Mouse (Mus musculus): ENCODE measurements around the gene Cpeb4. TPM values are rescaled to one million over a fixed set of nuclear protein-coding genes. Genes with fewer than 3 reads are reported as not detected.

Cpeb4 gene
- total RNA-seq (2014; rRNA removed) (30.6 and 37.0 TPM in 2 replicates), polyA plus RNA-seq (2012; rRNA removed) (9.0 and 10.3 TPM in 2 replicates)

GRCm38 (mm10) chr11:31871911-31872310, at the start of gene Cpeb4:
Gene Cpeb4, plus strand, starts transcription at chr11:31872211.
- TF ChIP-seq CTCF (IDR thresholded peaks at IDR 0.05; ENCODE audit: low read depth, low read length) (no peak), POLR2A (IDR thresholded peaks at IDR 0.05; ENCODE audit: extremely low read depth, insufficient read depth, low read length) (no peak)
- H3K27me3 ChIP-seq (ENCODE audit: control insufficient read depth, insufficient read depth, low read length): no peaks in the 10 kb centered on the region
- peaks cover 1% of the 10 kb centered on the region; the same call in 1 of the 2 replicates for H3K36me3 ChIP-seq (ENCODE audit: control insufficient read depth, insufficient read depth, low read length)
- no peak for DNase-seq (ENCODE audit: extremely low read depth, low read depth, low spot score)
- peaks cover 12% of the 10 kb centered on the region; the same call in 1 of the 2 replicates for H3K79me2 ChIP-seq (ENCODE audit: control insufficient read depth, insufficient read depth, low read length)
- H3K27ac ChIP-seq (replicated peaks; ENCODE audit: insufficient read depth, low read depth, low read length): peak within 1 kb of the TSS; percentile 81
- H3K4me1 ChIP-seq (ENCODE audit: control insufficient read depth, insufficient read depth, low read length): peaks cover 8% of the 10 kb centered on the region; the same call in 1 of the 2 replicates
- 27% methylated on average over 4 of the region's 4 CpGs for WGBS
- peak within 1 kb of the TSS; percentile 90 for H3K9ac ChIP-seq (ENCODE audit: low read depth, low read length)
- peak within 1 kb of the TSS; percentile 69 for H3K4me3 ChIP-seq (ENCODE audit: insufficient read depth, low read depth, low read length)

GRCm38 (mm10) chr11:31822556-31822955, 49.5 kb upstream of the Cpeb4 start:
- Histone ChIP-seq H3K79me2 (ENCODE audit: control insufficient read depth, insufficient read depth, low read length) (peaks cover 10% of the 10 kb centered on the region; the same call in 1 of the 2 replicates), H3K9ac (ENCODE audit: low read depth, low read length) (no peak overlapping the region), H3K4me1 (ENCODE audit: control insufficient read depth, insufficient read depth, low read length) (peaks cover 31% of the 10 kb centered on the region), H3K4me3 (ENCODE audit: insufficient read depth, low read depth, low read length) (no peak overlapping the region), H3K27me3 (ENCODE audit: control insufficient read depth, insufficient read depth, low read length) (no peaks in the 10 kb centered on the region), H3K27ac (replicated peaks; ENCODE audit: insufficient read depth, low read depth, low read length) (no peak overlapping the region), H3K36me3 (ENCODE audit: control insufficient read depth, insufficient read depth, low read length) (no peaks in the 10 kb centered on the region)
- 61% methylated on average over 9 of the region's 9 CpGs for WGBS
- TF ChIP-seq POLR2A (IDR thresholded peaks at IDR 0.05; ENCODE audit: extremely low read depth, insufficient read depth, low read length) (no peak), CTCF (IDR thresholded peaks at IDR 0.05; ENCODE audit: low read depth, low read length) (no peak)
- DNase-seq (ENCODE audit: extremely low read depth, low read depth, low spot score): peak; percentile 77

GRCm38 (mm10) chr11:31823513-31823912, 48.5 kb upstream of the Cpeb4 start:
- H3K36me3 ChIP-seq (ENCODE audit: control insufficient read depth, insufficient read depth, low read length): no peaks in the 10 kb centered on the region
- WGBS: 80% methylated on average over 7 of the region's 7 CpGs
- TF ChIP-seq CTCF (IDR thresholded peaks at IDR 0.05; ENCODE audit: low read depth, low read length): no peak
- TF ChIP-seq POLR2A (IDR thresholded peaks at IDR 0.05; ENCODE audit: extremely low read depth, insufficient read depth, low read length): no peak
- H3K79me2 ChIP-seq (ENCODE audit: control insufficient read depth, insufficient read depth, low read length): peaks cover 10% of the 10 kb centered on the region; the same call in 1 of the 2 replicates
- no peak overlapping the region for H3K4me3 ChIP-seq (ENCODE audit: insufficient read depth, low read depth, low read length)
- H3K27ac ChIP-seq (replicated peaks; ENCODE audit: insufficient read depth, low read depth, low read length): no peak overlapping the region
- no peak for DNase-seq (ENCODE audit: extremely low read depth, low read depth, low spot score)
- no peaks in the 10 kb centered on the region for H3K27me3 ChIP-seq (ENCODE audit: control insufficient read depth, insufficient read depth, low read length)
- H3K9ac ChIP-seq (ENCODE audit: low read depth, low read length): no peak overlapping the region
- peaks cover 40% of the 10 kb centered on the region for H3K4me1 ChIP-seq (ENCODE audit: control insufficient read depth, insufficient read depth, low read length)

- Histone ChIP-seq H3K36me3 (ENCODE audit: control insufficient read depth, insufficient read depth, low read length) (no peaks in the 10 kb centered on the region), H3K27ac (replicated peaks; ENCODE audit: insufficient read depth, low read depth, low read length) (peak overlapping the region; percentile 85), H3K4me3 (ENCODE audit: insufficient read depth, low read depth, low read length) (no peak overlapping the region), H3K27me3 (ENCODE audit: control insufficient read depth, insufficient read depth, low read length) (no peaks in the 10 kb centered on the region), H3K9ac (ENCODE audit: low read depth, low read length) (peak overlapping the region; percentile 54), H3K79me2 (ENCODE audit: control insufficient read depth, insufficient read depth, low read length) (peaks cover 10% of the 10 kb centered on the region; the same call in 1 of the 2 replicates), H3K4me1 (ENCODE audit: control insufficient read depth, insufficient read depth, low read length) (peaks cover 45% of the 10 kb centered on the region)
- peak; percentile 100 for DNase-seq (ENCODE audit: extremely low read depth, low read depth, low spot score)
- 19% methylated on average over 14 of the region's 14 CpGs for WGBS
- TF ChIP-seq CTCF (IDR thresholded peaks at IDR 0.05; ENCODE audit: low read depth, low read length) (no peak), POLR2A (IDR thresholded peaks at IDR 0.05; ENCODE audit: extremely low read depth, insufficient read depth, low read length) (no peak)
Observed at GRCm38 (mm10) chr11:31824504-31825166, 47.4 kb upstream of the Cpeb4 start.

DNA sequence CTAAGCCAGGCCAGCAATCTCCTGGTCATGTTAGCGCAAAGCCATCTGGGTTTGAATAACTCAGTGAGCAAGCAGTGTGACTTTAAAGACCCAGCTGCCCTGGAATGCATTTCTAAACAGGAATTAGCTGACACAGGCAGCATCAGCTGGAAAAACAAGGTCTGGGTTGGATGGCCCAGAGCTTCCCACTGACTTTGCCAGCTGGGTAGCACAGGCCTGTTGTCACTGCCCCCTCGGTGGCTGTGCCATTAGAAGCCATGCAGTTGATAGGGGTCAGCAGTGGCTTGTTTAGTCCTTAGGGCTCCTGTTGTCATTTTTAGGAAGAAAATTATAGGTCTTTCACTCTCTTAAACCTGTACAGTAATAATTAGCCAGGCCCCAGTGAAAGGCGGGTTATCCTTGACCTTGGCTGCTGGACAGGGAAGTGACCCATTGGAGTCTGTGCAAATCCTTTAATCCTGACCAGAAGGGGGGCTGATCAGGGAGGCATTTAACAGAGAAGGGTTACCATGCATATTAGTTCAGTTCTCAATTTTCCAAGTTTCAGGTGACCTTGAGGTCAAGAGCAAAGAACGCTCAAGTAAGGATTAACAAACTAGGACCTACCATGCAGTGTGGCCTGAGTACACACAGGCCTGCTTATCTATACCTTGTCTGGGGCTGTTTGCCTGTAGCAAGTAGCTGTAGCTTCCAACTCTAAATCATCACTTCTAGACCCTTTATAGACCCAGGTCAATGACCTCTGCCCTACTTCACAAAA, 43.8 kb upstream of the Cpeb4 start:
- WGBS: 14% methylated on average over 4 of the region's 4 CpGs
- peak; percentile 81 for DNase-seq (ENCODE audit: extremely low read depth, low read depth, low spot score)
- TF ChIP-seq POLR2A (IDR thresholded peaks at IDR 0.05; ENCODE audit: extremely low read depth, insufficient read depth, low read length): no peak
- TF ChIP-seq CTCF (IDR thresholded peaks at IDR 0.05; ENCODE audit: low read depth, low read length): no peak
- no peaks in the 10 kb centered on the region for H3K27me3 ChIP-seq (ENCODE audit: control insufficient read depth, insufficient read depth, low read length)
- H3K4me1 ChIP-seq (ENCODE audit: control insufficient read depth, insufficient read depth, low read length): peaks cover 53% of the 10 kb centered on the region
- H3K9ac ChIP-seq (ENCODE audit: low read depth, low read length): no peak overlapping the region
- H3K36me3 ChIP-seq (ENCODE audit: control insufficient read depth, insufficient read depth, low read length): no peaks in the 10 kb centered on the region
- 0 out of 2 replicates have a peak, but pooled peaks cover under 1% of the 10 kb centered on the region for H3K79me2 ChIP-seq (ENCODE audit: control insufficient read depth, insufficient read depth, low read length)
- H3K4me3 ChIP-seq (ENCODE audit: insufficient read depth, low read depth, low read length): no peak overlapping the region
- peak overlapping the region; percentile 53 for H3K27ac ChIP-seq (replicated peaks; ENCODE audit: insufficient read depth, low read depth, low read length)
